Mouse (Mus musculus) adrenal gland, postnatal 14 days (tissue): ENCODE data around the gene Mlip. TPM values are rescaled to one million over a fixed set of nuclear protein-coding genes. Genes with fewer than 3 reads are reported as not detected.
"Not testable (repeated sequence)": the region's sequence is repeated elsewhere in the genome, so short reads cannot be mapped to it uniquely, and the experiment has no call there.

Source experiments
- DNase-seq: peaks from one replicate; pipeline ENCODE4 v3.0.0; 2021; ENCODE audit warnings: mixed read lengths
- total RNA-seq: library from RNA; stranded (reverse); gene quantifications from 2 replicates; pipeline ENCODE4 v1.2.3, GENCODE M21; 2021

Mlip gene
- total RNA-seq, 1 experiment from 2014 or later, result 1.0 TPM

GRCm38 (mm10) chr9:77198250-77198649, 154.5 kb downstream of the Mlip start:
- no peak for DNase-seq

- DNase-seq, result no peak
Measured at GRCm38 (mm10) chr9:77179486-77179885, 173.3 kb downstream of the Mlip start.

GRCm38 (mm10) chr9:77175870-77176269, 176.9 kb downstream of the Mlip start:
- DNase-seq, result no peak

GRCm38 (mm10) chr9:77172044-77172443, 180.7 kb downstream of the Mlip start:
- no peak for DNase-seq

GRCm38 (mm10) chr9:77165877-77166276, 186.9 kb downstream of the Mlip start:
- DNase-seq, result no peak

DNA sequence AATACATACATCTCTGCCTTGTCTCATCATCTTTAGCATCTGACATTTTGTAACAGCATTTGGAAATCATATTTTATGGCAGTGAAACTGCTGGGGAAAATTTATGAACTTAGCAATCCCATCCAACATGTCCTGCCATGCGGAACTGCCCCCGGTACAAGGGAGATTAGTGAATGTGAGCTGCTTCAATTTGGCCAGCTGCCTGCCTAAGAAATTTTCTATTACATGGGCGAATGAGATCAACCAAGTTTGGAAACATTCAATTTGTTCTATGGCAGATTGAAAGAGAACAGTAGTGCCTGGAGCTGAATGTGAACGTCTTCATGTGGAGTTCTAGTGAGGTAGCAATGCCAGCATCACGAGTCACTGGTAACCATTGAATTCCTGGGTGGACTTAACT, 191.0 kb downstream of the Mlip start:
- DNase-seq, result no peak

DNA sequence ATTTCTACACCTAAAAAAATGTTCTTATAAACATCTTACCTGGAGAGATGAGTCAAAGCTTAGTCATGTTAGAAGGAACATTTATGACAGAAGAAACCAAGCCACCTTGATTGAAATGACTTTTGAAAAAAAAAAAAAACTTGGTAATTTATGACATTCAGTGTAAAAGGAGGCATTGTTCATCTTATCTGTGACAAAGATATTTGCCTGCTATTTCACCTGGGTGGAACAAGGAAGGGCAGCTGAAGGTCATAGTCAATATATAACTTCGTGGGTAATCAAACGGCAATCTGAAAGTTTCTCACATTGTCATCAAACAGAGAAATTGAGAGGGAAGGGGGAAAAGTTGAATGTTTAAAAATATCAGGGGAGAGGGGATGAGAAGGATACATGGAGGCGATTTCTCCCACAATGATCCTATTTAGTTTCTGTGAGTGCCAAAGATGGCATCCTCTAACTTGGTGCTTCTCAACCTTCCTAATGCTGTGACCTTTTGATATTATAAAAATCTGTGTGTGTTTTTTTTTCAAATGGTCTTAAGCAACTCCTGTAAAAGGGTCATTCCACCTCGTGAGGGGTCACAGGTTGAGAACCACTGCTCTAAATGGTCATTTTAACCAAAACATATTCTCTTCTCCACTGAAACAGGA, 192.4 kb downstream of the Mlip start:
- DNase-seq, result no peak

DNA sequence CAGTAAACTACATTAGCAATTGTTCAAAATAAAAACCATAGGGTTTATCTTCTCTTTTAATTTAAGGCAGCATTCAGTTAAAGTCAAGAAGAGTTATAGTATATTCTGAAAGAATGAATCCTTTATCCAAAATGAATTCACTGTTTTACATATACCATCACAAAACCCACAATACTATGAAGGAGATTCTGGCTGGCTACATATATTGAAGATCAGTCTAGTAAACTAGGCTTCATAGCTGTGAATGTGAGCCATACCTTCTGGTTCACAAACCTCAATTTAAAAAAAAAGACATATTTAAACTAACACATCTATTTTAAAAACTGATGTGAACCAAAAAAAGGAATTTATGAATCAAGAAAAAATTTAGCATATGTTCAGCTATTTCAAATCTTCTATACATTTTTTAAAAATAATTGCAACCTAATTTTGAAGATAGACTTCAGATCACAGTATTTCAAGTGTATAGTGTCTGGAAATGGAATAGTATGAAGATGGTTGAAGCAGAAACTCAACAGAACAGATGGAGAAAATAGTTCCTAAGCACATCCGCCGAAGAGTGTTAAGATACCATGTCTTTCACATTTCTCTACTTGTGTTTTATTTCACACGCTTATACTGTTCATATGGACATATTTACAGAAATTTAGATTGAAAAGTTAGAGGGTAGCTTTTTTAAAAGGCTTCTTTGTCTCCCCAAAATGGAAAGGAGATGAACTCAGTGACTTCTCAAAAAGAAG, 204.1 kb downstream of the Mlip start:
- DNase-seq, result no peak

- DNase-seq, result no peak
Measured at GRCm38 (mm10) chr9:77119735-77120134, 233.0 kb downstream of the Mlip start.

DNA sequence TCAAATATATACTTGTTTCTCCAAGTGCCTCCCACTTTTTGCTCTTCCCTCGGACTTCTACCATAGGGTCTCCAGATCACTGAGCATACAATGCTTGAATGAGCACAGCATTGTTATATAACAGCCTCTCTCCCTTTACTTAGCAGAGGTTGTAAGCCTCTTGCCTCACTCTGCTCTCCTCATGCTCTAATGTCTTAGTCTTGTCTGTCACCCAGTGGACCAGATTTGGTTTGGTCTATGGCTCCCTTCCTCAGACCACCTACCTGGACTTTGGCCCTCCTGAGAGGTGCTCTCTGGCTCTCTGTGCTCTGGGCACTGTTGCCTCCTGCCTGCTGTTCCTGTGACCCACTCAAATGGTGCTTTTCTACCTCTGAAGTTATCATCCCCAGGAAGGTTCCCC, 255.9 kb downstream of the Mlip start:
- no peak for DNase-seq

DNA sequence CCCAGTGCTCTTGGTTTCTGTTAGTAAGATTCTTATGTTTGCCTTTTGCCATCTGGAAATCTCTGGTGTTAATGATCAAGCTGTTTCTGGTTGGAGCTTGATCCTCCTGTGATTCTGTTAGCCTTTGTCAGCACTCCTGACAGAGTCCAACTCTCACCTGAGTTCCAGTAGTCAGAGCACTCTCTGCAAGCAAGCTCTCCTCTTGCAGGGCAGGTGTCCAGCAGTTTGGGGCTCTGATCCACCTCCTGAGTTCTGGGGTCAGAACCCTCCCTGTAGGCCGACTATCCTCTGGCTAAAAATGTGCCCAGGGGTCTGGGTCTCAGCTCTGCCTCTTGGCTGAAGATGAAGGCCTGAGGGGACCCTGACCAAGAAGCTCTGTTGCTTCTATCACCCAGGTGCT, 269.5 kb downstream of the Mlip start:
- DNase-seq, result not testable (repeated sequence)

- no peak for DNase-seq
Measured at GRCm38 (mm10) chr9:77071676-77072075, 281.1 kb downstream of the Mlip start.

- no peak for DNase-seq
Measured at GRCm38 (mm10) chr9:77056611-77057010, 296.2 kb downstream of the Mlip start.

GRCm38 (mm10) chr9:77054426-77055193, 298.2 kb downstream of the Mlip start:
- no peak for DNase-seq

Other genes starting within 250 kb of the Mlip start
- gene Lrrc1, start 191.9 kb upstream of the Mlip start, total RNA-seq, result 11.3 and 16.6 TPM in 2 replicates